Mouse (Mus musculus): ENCODE data around the gene Arhgef12. TPM values are rescaled to one million over a fixed set of nuclear protein-coding genes. Genes with fewer than 3 reads are reported as not detected.

Arhgef12 gene
- polyA plus RNA-seq, 1 experiment from 2014 or later, result 20.3 TPM

DNA sequence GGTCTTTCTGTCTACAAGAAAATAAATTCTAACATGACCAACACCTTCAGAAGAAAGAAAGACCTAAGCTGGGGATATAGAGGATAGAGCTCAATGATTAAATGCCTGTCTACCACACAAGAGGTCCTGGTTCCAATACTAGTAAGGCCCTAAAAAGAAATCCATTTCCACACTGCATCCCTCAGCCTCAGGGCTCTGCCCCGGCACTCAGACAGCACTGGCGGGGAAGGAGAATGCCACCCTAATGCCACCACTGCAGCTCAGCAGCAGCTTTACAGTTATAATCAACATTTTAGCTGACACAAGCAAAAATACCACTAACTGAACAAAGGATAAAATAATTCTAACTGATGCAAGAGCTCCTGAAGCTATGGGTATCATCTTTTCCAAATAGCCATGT lies 36.9 kb downstream of the Arhgef12 start:
- no peaks in the 10 kb centered on the region for H3K9me3 ChIP-seq
- H3K36me3 ChIP-seq, result no peaks in the 10 kb centered on the region
- H3K27ac ChIP-seq (replicated peaks), result peak overlapping the region; percentile 78
- H3K9ac ChIP-seq, result peak overlapping the region; percentile 40
- H3K4me1 ChIP-seq (replicated peaks), result peaks cover 37% of the 10 kb centered on the region
- H3K4me3 ChIP-seq, result peak overlapping the region; percentile 56
- no peaks in the 10 kb centered on the region for H3K27me3 ChIP-seq
- 33% methylated on average over 2 of the region's 2 CpGs for WGBS
- ATAC-seq (ENCODE audit: low FRiP score, low read depth), result peak; percentile 49
- H3K4me2 ChIP-seq, result peak overlapping the region; percentile 64

DNA sequence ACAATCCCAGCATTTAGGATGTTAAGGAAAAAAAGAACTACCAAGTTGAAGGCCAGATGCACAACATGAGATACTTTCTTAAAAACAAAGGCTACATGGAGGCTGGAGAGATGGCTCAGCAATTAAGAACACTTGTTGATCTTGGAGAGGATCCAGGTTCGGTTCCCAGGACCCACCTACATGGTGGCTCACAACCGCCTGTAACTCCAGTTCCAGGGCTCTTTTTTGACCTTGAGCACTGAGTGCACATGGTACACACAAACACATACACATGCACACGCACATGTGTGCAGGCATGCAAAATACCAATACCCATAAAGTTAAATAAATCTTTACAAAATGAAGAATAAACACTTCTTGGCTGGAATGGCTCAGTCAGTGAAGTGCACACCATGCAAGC lies 39.1 kb downstream of the Arhgef12 start:
- H3K27ac ChIP-seq (replicated peaks), result no peak overlapping the region
- H3K9ac ChIP-seq, result no peak overlapping the region
- H3K4me2 ChIP-seq, result peak overlapping the region; percentile 64
- no peaks in the 10 kb centered on the region for H3K9me3 ChIP-seq
- H3K36me3 ChIP-seq, result no peaks in the 10 kb centered on the region
- no peak for ATAC-seq (ENCODE audit: low FRiP score, low read depth)
- H3K4me1 ChIP-seq (replicated peaks), result peaks cover 38% of the 10 kb centered on the region
- H3K27me3 ChIP-seq, result no peaks in the 10 kb centered on the region
- H3K4me3 ChIP-seq, result peak overlapping the region; percentile 5; the same call in 1 of the 2 replicates
- WGBS, result 84% methylated on average over 3 of the region's 3 CpGs

DNA sequence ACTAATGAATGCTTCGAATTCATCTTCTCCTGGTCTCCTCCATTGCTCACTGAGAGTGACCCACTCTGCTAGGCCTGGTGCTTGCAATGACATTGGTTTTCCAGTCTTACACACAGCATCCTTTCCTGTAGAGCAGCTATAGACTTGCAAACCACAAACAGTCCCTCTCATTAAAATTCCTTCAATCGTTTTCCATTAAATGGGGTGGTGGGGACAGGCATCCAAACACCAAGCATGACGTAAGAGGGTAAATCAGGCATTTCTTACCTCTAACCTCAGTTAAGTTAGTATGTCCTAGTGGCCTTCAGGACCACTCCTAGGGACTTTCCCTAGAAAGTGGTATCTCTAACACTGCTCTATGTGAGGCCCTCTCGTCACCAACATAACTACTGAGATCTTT lies 41.8 kb downstream of the Arhgef12 start:
- no peaks in the 10 kb centered on the region for H3K36me3 ChIP-seq
- H3K27me3 ChIP-seq, result no peaks in the 10 kb centered on the region
- H3K4me3 ChIP-seq, result no peak overlapping the region
- no peak for ATAC-seq (ENCODE audit: low FRiP score, low read depth)
- H3K9ac ChIP-seq, result no peak overlapping the region
- H3K4me1 ChIP-seq (replicated peaks), result peaks cover 44% of the 10 kb centered on the region
- H3K4me2 ChIP-seq, result no peak overlapping the region
- no peak overlapping the region for H3K27ac ChIP-seq (replicated peaks)
- 82% methylated on average over 4 of the region's 4 CpGs for WGBS
- no peaks in the 10 kb centered on the region for H3K9me3 ChIP-seq

GRCm38 (mm10) chr9:43061545-43061944 lies 45.5 kb downstream of the Arhgef12 start:
- Histone ChIP-seq H3K4me2 (no peak overlapping the region), H3K27me3 (no peaks in the 10 kb centered on the region), H3K4me3 (no peak overlapping the region), H3K4me1 (replicated peaks) (peaks cover 17% of the 10 kb centered on the region; the same call in 1 of the 2 replicates), H3K27ac (replicated peaks) (0 out of 2 replicates have a peak overlapping the region, but pooled peaks have one; percentile 31), H3K36me3 (no peaks in the 10 kb centered on the region), H3K9ac (no peak overlapping the region), H3K9me3 (no peaks in the 10 kb centered on the region)
- WGBS, result 52% methylated on average over 1 of the region's 1 CpGs
- ATAC-seq (ENCODE audit: low FRiP score, low read depth), result no peak

DNA sequence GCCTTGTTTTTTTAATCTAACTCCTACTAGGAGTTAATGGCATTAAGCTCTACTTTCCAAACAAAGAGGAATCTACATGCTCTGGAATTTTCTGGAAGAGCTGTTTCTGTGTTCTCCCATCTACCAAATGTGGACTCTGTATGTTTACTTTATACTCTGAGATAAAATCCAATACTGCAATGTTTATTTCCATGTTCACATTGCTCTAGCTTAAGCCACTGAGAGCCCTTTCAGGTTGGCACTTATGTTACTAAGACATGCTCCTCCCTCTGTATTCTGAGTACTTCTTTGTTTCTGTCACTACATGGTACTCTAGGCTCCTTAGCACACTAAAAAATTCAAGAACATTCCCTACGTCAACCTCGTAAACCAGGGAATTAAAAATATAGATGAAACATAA lies 56.6 kb downstream of the Arhgef12 start:
- Histone ChIP-seq H3K4me2 (no peak overlapping the region), H3K9me3 (no peaks in the 10 kb centered on the region), H3K4me3 (no peak overlapping the region), H3K27me3 (no peaks in the 10 kb centered on the region), H3K9ac (no peak overlapping the region), H3K36me3 (no peaks in the 10 kb centered on the region), H3K27ac (replicated peaks) (no peak overlapping the region), H3K4me1 (replicated peaks) (peaks cover 8% of the 10 kb centered on the region; the same call in 1 of the 2 replicates)
- 93% methylated on average over 2 of the region's 2 CpGs for WGBS
- ATAC-seq (ENCODE audit: low FRiP score, low read depth), result no peak

GRCm38 (mm10) chr9:43044481-43044880 lies 62.6 kb downstream of the Arhgef12 start:
- H3K4me3 ChIP-seq, result no peak overlapping the region
- no peak for ATAC-seq (ENCODE audit: low FRiP score, low read depth)
- H3K27ac ChIP-seq (replicated peaks), result no peak overlapping the region
- no peak overlapping the region for H3K9ac ChIP-seq
- no peak overlapping the region for H3K4me2 ChIP-seq
- H3K27me3 ChIP-seq, result no peaks in the 10 kb centered on the region
- no peaks in the 10 kb centered on the region for H3K9me3 ChIP-seq
- H3K4me1 ChIP-seq (replicated peaks), result peaks cover 8% of the 10 kb centered on the region; the same call in 1 of the 2 replicates
- H3K36me3 ChIP-seq, result peaks cover 9% of the 10 kb centered on the region; the same call in 1 of the 2 replicates

DNA sequence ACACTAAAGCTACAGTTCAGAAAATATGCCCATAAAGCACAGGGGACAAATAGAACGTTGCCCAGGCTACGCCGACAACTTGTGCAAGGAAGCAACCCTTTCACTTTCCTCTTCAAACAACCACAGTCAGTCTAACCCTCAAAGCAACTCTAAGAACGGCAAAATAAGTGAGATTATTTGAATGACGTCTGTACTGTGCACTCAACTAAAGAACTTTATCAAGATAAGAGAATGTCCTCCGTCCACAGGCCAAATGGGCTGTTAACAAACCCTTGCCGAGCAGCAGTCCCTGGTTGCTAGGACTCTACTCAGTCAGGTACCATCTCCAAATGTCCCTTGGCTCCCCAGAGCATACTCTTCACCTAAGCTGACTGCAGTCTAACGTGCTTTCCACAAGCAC lies 68.6 kb downstream of the Arhgef12 start:
- Histone ChIP-seq H3K27me3 (no peaks in the 10 kb centered on the region), H3K9ac (no peak overlapping the region), H3K27ac (replicated peaks) (no peak overlapping the region), H3K4me3 (no peak overlapping the region), H3K9me3 (no peaks in the 10 kb centered on the region), H3K4me1 (replicated peaks) (no peaks in the 10 kb centered on the region), H3K36me3 (peaks cover 9% of the 10 kb centered on the region; the same call in 1 of the 2 replicates), H3K4me2 (no peak overlapping the region)
- 88% methylated on average over 8 of the region's 8 CpGs for WGBS
- no peak for ATAC-seq (ENCODE audit: low FRiP score, low read depth)

- H3K36me3 ChIP-seq, result peaks cover 2% of the 10 kb centered on the region; the same call in 1 of the 2 replicates
- no peak overlapping the region for H3K4me3 ChIP-seq
Measured at GRCm38 (mm10) chr9:43035208-43035607, 71.8 kb downstream of the Arhgef12 start.

DNA sequence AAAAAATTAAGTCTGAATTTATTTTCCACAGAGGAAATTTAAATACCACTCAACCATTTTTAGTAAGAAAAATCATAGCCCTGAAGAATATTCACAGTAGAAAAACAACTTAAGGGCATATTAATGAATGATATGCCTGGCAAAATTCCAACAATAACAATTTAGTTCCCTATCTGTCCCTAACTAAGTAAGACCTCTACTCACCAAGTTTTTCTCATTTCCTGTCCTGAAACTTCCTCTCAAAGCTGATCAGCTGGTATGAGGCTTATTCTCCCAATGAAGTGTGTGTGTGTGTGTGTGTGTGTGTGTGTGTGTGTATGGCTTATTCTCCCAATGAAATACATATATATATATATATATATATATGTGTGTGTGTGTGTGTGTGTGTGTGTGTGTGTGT lies 72.8 kb downstream of the Arhgef12 start:
- no peak for ATAC-seq (ENCODE audit: low FRiP score, low read depth)
- Histone ChIP-seq H3K4me3 (no peak overlapping the region), H3K9ac (no peak overlapping the region), H3K27ac (replicated peaks) (no peak overlapping the region), H3K9me3 (no peaks in the 10 kb centered on the region), H3K27me3 (no peaks in the 10 kb centered on the region), H3K36me3 (no peaks in the 10 kb centered on the region), H3K4me2 (no peak overlapping the region), H3K4me1 (replicated peaks) (no peaks in the 10 kb centered on the region)

More at GRCm38 (mm10) chr9:43035208-43035607, 71.8 kb downstream of the Arhgef12 start:
- Histone ChIP-seq H3K27ac (replicated peaks) (no peak overlapping the region), H3K27me3 (no peaks in the 10 kb centered on the region), H3K4me1 (replicated peaks) (no peaks in the 10 kb centered on the region), H3K4me2 (no peak overlapping the region), H3K9me3 (no peaks in the 10 kb centered on the region), H3K9ac (no peak overlapping the region)
- 79% methylated on average over 4 of the region's 4 CpGs for WGBS
- no peak for ATAC-seq (ENCODE audit: low FRiP score, low read depth)

DNA sequence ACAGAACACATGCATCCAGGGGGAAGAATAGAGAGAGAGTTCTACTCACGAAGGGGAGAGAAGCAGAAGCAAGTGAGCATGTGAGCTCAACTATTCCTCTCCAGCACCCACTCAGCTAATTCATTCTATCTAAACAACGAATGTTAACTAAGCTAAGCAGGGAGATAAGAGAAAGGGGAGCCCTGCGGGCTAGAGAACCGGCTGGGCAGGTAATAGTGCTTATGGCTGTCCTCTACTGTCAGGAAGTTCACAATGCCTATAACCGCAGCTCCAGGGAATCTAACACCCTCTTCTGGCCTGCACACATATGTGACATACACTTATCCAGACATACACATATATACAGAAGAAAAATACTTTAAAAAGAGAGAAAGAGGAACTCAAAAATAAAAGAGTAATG lies 79.3 kb downstream of the Arhgef12 start:
- no peak overlapping the region for H3K4me3 ChIP-seq
- 79% methylated on average over 5 of the region's 5 CpGs for WGBS
- ATAC-seq (ENCODE audit: low FRiP score, low read depth), result no peak
- H3K9me3 ChIP-seq, result no peaks in the 10 kb centered on the region
- H3K4me1 ChIP-seq (replicated peaks), result no peaks in the 10 kb centered on the region
- H3K27ac ChIP-seq (replicated peaks), result no peak overlapping the region
- H3K9ac ChIP-seq, result no peak overlapping the region
- peaks cover 3% of the 10 kb centered on the region; the same call in 1 of the 2 replicates for H3K36me3 ChIP-seq
- H3K27me3 ChIP-seq, result no peaks in the 10 kb centered on the region
- H3K4me2 ChIP-seq, result no peak overlapping the region

DNA sequence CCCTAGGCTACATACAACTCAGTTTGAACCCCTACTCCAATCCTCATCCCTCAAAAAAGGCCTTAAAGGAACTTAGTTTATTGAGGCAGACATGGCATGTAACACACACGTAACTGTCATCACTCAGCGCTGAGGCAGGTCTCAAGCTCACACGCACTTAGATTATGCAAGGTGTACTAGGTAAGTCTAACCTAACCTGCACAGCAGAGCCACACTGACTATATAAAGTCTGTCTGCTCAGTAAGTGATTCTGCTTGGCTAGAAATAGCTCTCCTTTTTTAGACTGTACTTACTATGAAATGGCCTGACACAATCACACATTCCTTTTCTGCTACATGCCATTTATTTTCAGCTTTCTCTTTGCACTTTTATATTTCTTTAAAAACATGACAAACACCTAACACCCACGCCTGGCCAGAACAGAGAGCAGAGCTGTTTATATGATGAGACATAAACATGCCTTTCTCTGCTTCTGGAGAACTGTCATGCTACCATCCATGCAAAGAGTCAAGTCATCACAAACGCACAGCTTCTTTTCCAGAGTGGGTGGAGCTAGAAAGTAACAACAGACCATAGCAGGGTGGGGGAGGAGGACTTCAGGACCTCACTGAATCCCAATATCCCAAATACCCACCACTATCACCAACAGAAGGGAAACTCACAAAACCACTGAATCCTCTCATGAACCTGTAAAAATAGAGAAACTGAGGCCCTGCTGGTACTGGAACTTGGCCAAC lies 85.4 kb downstream of the Arhgef12 start:
- Histone ChIP-seq H3K9me3 (no peaks in the 10 kb centered on the region), H3K9ac (no peak overlapping the region), H3K4me3 (no peak overlapping the region), H3K27me3 (no peaks in the 10 kb centered on the region), H3K4me2 (no peak overlapping the region), H3K27ac (replicated peaks) (no peak overlapping the region), H3K4me1 (replicated peaks) (no peaks in the 10 kb centered on the region), H3K36me3 (peaks cover 30% of the 10 kb centered on the region)
- WGBS, result 85% methylated on average over 5 of the region's 5 CpGs
- no peak for ATAC-seq (ENCODE audit: low FRiP score, low read depth)

DNA sequence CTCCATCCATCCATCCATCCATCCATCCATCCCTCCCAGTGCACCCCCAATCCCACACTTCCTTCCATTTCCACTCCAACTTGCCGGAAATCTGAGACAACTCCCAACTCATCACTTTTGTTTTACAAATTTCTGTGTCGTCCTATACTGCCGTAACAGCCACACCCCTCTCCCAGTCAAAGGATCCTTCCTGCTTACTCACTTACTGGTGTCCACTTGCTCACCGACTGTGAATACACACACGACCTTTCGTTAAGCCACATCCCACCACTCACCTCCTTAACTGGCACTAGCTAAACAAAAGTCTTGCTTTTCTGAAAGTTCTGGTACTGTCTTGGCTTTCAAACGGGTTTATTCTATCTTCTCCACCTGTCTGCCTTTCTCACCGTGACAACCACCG lies 87.4 kb downstream of the Arhgef12 start:
- Histone ChIP-seq H3K9me3 (no peaks in the 10 kb centered on the region), H3K4me3 (no peak overlapping the region), H3K27ac (replicated peaks) (no peak overlapping the region), H3K4me2 (no peak overlapping the region), H3K36me3 (peaks cover 43% of the 10 kb centered on the region), H3K9ac (no peak overlapping the region), H3K4me1 (replicated peaks) (no peaks in the 10 kb centered on the region), H3K27me3 (no peaks in the 10 kb centered on the region)
- WGBS, result 91% methylated on average over 9 of the region's 9 CpGs
- no peak for ATAC-seq (ENCODE audit: low FRiP score, low read depth)

GRCm38 (mm10) chr9:43015786-43016185 lies 91.3 kb downstream of the Arhgef12 start:
- no peak for ATAC-seq (ENCODE audit: low FRiP score, low read depth)
- Histone ChIP-seq H3K4me1 (replicated peaks) (no peaks in the 10 kb centered on the region), H3K27ac (replicated peaks) (no peak overlapping the region), H3K4me2 (no peak overlapping the region), H3K36me3 (peaks cover 52% of the 10 kb centered on the region), H3K9me3 (no peaks in the 10 kb centered on the region), H3K4me3 (no peak overlapping the region), H3K27me3 (no peaks in the 10 kb centered on the region), H3K9ac (no peak overlapping the region)
- WGBS, result 85% methylated on average over 5 of the region's 5 CpGs

Measured in hindbrain, embryonic 15.5 days (tissue).